Mouse (Mus musculus) heart, postnatal 25 days (tissue): Measurements from ENCODE around the gene Fam131a. TPM values are rescaled to one million over a fixed set of nuclear protein-coding genes. Genes with fewer than 3 reads are reported as not detected.
A peak's percentile ranks its signal among the peaks of the same experiment; 100 is the strongest.

Experiments
- DNase-seq: peaks from one replicate; pipeline ENCODE4 v3.0.0; 2022; ENCODE audit warnings: low spot score
- intact Hi-C: fragments of 180-260 bp; cut with DNase I; formaldehyde crosslinking; loops from one replicate; pipeline ENCODE4 v1.15.1; 2025
- total RNA-seq, 2 experiments: library from RNA; stranded (reverse); gene quantifications; 2 replicates each; pipeline ENCODE4 v1.2.3; 2021

The Fam131a gene
- total RNA-seq, 2 experiments from 2014 or later: 28.3 to 31.4 TPM

DNA sequence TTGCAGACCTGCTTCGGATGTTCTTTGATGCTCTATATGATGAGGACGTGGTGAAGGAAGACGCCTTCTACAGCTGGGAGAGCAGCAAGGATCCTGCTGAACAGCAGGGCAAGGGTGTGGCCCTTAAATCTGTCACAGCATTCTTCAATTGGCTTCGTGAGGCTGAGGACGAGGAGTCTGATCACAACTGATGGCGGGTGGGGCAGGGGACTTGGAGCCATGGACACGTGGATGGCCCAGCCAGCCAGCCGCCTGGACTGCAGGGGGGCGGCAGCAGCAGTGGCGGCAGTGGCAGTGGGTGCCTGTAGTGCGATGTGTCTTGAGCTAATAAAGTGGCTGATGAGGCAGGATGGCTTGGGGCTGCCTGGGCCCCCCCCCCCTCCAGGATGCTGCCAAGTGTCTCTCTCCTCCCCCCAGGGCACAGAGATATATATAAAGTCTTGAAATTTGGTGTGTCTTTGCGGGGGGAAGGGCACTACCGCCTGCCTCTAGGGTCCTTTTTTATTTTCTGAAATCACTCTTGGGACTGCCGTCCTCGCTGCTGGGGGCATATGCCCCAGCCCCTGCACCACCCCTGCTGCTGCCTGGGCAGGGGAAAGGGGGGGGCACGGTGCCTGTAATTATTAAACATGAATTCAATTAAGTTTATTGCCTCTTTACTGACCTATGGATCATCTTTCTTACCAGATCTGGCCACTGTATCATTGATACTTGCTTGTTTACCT, 638 bp upstream of the Fam131a start:
- DNase-seq: no peak
- intact Hi-C loops: loop anchor here (2.0 kb wide), 1 partner anchor 18 kb away; no protein-coding TSS in a partner anchor

DNA sequence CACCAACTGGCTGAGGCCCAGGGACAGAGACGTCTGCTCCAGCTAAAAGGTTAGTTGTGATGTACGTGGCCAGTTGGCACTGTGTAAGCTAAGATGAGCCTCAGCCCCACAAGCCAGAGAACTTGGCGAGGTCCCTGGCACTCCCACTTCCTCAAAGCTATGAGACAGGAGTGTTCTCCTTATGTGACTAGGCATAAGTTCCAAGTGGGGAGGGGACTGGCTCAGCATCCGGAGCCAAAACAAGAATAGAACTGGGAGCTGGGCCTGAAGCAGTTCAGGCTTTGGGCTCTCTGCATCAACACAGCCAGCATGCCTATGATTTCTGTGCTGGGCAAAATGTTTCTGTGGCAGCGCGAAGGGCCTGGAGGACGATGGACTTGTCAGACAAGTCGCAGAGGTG, 1.7 kb downstream of the Fam131a start:
- intact Hi-C loops: no loop called here
- DNase-seq: peak; percentile 56

DNA sequence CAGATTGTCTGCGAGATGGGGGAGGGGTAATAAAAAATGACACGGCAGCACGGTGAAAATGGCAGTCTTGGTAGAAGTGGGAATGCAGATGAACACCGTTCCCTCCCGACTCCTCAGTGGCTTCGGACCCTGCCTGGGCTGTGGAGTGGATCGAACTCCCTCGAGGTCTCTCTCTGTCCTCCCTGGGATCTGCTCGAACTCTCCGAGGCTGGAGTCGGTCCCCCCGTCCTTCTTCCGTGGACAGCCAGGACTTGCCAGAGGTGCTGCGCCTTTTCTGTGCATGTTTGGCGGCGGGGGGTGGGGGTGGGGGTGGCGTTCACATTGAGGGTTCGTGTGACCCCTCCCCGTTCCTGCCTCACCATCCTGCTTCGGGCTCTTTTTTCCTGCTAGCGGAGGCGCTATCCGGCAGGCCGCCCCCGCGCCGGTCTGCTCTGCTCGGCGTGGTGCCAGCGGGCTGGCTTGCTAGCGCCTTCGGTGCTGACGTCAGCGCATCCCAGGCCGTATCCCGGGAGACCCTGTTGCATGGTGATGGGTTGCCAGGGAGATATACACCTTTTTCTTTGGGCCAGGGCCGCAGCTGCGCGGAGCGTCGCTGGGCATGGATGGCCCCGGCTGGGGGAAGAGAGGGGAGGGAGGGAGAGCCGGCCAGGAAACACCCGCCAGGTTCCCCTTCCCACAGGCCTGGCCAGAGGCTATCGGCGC, 2.7 kb downstream of the Fam131a start:
- DNase-seq: peak; percentile 87
- intact Hi-C loops: no loop called here

DNA sequence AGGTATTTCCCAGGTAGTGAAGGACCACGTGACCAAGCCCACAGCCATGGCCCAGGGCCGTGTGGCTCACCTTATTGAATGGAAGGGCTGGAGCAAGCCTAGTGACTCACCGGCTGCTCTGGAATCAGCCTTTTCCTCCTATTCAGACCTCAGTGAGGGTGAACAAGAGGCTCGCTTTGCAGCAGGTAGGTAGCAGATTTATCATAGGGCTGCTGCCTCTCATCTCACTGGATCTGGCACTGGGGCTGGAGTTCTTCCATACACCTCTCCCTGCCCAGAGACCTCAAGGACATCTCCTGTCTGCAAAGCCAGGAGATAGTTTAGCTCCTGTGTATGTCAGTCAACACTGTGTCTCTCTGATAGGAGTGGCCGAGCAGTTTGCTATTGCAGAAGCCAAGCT, 6.2 kb downstream of the Fam131a start:
- DNase-seq: no peak
- intact Hi-C loops: no loop called here

DNA sequence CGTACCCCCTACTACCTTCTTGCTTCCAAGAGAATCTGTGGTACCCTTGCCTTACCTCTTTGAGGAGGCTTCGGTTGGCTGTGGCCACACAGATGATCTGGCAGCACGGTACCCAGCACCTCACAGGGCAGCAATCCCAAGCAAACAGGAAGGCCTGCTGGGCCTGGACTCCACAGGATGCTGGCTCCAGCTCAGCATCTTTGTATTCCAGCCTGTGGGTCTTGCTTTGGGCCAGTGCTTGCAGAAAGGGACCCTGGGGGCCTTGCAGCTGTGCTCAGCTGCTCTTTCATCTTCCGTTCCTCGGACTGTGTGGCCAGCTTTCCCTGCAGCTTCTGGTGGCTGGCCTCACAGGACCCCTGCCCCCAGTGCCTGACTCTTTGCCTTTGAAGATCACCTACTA, 7.0 kb downstream of the Fam131a start:
- DNase-seq: no peak
- intact Hi-C loops: loop anchor here (2.0 kb wide), 1 partner anchor 17 kb away; the partner anchor contains the start of genes Clcn2 and Polr2h

DNA sequence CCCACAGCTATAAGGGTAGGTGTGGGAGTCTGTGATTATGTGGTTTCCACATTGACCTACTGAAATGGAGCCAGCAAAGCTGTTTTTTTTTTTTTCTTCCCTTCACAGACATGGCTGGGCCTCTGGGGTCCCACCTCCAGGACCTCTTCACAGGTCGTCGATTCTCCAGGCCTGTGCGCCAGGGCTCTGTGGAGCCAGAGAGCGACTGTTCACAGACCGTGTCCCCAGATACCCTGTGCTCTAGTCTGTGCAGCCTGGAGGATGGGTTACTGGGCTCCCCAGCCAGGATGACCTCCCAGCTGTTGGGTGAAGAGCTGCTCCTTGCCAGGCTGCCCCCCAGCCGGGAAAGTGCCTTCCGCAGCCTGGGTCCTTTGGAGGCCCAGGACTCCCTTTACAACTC, 8.3 kb downstream of the Fam131a start:
- intact Hi-C loops: loop anchor here (2.0 kb wide), 1 partner anchor 15 kb away; the partner anchor contains the start of genes Clcn2 and Polr2h

DNA sequence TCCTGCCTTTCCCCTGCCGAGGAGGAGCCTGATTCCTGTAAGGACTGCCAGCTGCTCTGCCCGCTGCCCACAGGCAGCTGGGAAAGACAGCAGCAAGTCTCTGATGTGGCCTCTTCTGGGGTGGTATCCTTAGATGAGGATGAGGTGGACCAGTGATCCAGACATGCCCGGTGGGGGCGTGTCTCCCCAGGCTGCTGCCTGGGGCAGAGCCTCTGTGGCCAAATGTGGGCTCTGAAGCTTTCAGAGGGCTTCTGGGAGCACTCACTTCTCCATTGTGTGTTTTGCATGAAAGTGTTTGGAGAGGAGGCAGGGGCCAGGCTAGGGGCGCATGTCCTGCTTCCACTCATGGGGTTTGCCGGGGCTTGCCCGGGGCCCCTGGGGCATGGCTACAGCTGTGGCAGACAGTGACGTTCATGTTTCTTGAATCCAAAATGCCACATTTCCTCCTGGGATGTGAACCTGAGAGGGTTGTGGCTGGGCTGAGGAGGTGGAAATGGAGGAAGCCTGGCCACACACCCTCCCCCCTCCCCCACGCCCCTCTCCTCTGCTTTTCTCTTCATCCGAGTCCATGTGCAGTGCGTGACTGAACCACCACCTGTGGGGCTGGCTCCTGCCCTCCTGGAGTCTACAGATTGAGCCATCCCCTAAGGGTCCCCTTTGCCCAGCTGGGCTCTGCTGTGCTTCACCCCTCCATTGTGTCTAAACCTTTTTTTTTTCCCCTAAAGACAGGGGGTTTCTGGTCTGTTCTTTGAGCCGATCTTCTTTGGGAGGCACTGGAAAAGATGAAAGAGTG, 8.9 kb downstream of the Fam131a start:
- intact Hi-C loops: loop anchor here (2.0 kb wide), 1 partner anchor 15 kb away; the partner anchor contains the start of genes Clcn2 and Polr2h
- no peak for DNase-seq

More for the DNA sequence above, 8.3 kb downstream of the Fam131a start:
- no peak for DNase-seq

DNA sequence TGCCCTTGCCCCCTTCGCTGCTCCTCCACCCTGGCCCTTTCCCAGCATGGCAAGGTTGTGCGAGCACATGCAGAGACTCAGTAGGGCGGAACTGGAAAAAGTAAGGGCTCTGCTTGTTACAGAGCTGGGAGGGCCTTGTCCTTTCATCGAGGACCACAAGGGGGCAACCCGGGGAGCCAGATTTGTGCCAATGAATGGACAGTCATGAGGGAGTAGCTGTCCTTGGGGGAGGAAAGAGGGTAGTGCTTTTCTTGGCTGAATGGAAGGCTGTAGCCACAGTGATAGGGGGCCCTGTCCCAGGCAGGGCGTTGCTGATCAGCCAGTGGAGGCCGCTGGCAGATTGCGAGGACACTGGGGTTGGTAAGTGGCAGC, 9.5 kb downstream of the Fam131a start:
- intact Hi-C loops: no loop called here
- no peak for DNase-seq

DNA sequence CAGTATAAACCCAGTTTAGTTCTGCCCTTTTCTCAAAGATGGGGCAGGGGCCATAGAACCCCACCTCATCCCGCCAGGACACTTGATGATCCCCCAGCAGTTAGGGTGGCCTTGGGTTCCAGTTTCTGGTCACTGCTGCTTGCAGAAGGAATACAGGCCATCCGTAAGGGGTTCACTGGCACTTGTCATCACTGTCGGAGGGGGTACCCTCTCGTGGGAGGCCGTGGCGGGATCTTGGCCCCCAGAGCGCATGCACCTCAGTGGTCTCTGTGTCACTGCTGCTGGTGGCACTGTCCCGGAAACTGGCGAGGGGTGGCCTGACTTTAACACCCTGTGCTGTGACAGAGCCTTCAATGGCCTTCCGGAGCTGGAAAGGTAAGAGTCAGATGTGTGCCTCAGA, 10.0 kb downstream of the Fam131a start:
- DNase-seq: no peak

DNA sequence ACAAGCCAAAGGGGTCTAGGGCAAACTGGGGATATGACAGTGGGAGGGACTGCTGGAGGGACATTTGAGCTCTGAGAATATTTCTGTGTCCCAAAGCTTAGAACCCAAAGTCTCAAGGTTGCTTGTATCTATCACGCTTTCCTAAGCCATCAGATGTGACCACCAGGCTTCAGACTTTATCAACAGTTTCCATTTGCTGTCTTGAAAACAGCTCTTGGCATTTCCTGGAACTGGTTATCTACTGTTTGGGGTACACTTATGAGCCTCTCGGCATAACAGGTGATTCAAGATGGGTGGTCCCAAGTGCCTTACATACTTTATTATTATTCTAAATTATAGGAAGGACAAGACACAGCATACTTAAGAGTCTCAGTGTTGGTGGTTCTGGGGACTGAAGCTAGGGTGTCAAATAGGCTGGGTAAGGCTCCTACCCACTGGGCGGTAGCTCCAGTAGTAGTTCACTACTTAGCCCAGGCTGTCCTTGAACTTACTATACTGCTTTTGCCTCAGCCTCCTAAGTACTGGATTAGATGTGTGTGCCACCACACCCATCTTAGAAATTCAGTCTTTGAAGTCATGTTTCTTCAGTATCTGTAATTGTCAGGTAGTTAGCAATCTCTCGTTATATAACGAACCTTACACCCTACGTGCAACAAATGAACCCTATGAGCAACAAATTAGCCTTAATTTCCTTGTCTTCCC, 10.8 kb downstream of the Fam131a start:
- DNase-seq: no peak
- intact Hi-C loops: no loop called here

More for the DNA sequence above, 10.0 kb downstream of the Fam131a start:
- intact Hi-C loops: no loop called here

DNA sequence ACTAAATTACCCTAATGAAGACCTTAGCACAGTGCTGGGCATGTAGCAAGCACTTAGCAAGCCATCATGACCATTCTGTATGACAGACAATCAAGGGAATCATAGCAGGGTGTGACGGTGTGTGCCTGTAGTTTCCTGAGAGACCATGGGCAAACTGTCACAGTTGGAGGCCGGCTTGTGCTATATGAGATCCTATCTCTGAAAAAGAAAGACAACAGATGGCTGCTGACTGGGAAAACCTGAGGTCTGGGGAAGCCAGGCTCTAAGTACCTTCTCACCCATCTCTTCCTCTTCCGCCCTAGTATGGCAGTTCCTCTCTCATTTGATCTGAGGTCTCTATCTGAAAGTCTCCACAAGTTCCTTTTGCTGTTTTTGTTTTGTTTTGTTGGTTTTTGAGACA, 12.7 kb downstream of the Fam131a start:
- no peak for DNase-seq
- intact Hi-C loops: no loop called here

DNA sequence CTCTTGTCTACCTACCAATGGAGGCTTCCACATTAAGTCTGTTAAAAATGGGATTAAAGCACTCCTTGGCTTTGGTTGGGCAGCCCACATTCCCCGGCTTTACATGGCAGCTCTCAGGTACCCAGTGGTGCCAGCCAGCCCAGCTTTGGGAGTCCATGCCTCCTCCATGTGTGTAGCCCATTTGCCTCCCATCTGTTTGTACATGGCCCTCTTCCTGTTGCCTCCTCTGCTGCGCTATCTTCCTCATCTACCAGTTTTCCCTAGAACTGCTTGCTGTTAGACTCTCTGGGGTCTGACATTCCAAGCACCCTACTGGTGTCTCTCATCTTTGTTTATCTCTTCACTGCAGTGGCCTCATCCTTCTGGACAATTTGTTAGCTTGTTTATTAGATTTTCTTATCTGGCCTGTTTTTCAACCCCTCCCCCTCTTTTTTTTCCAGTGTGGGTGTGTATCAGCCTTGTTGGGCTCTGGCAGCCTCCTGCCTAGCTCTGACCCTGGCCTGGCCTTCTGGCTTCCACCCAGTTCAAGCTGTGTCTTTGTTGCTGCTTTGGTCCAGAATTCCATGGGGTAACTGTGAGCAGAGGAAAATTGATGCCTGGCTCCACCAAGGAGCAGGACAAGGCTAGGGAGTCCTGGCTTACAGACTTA, 13.5 kb downstream of the Fam131a start:
- intact Hi-C loops: no loop called here
- no peak for DNase-seq

DNA sequence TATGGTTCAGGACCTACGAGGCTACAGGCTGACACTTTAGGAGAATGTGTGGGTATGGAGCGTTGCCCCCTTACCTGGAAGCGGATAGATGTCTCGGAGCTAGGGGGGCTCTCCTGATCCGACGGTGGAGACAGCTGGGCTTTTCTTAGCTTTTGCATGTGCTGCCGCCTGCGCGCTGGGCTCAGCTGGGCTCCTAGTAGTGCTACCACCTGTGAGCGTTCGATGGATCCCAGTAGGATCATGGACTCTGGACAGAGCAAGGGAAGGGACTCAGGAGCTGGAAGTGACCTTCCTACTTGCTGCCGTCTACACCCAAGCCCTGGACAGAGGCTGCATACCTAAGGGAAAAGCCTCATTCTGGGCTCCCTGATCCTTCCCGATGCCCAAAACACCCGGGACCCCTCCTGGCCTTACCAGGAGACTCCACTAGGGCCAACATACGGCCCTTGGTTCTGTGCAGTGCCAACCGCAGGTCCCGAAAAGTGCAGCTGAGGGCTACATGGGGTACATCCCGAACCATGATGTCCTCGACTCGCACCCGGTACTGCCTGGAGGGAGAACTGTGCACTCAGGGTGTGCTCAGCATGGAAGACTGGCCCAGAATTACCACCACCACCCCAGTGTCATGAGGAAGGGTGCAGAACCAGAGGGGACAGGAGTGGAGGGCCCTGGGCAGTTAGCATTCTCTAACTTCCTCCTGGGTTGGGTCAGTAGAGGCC, 15.3 kb downstream of the Fam131a start:
- no peak for DNase-seq
- intact Hi-C loops: no loop called here

DNA sequence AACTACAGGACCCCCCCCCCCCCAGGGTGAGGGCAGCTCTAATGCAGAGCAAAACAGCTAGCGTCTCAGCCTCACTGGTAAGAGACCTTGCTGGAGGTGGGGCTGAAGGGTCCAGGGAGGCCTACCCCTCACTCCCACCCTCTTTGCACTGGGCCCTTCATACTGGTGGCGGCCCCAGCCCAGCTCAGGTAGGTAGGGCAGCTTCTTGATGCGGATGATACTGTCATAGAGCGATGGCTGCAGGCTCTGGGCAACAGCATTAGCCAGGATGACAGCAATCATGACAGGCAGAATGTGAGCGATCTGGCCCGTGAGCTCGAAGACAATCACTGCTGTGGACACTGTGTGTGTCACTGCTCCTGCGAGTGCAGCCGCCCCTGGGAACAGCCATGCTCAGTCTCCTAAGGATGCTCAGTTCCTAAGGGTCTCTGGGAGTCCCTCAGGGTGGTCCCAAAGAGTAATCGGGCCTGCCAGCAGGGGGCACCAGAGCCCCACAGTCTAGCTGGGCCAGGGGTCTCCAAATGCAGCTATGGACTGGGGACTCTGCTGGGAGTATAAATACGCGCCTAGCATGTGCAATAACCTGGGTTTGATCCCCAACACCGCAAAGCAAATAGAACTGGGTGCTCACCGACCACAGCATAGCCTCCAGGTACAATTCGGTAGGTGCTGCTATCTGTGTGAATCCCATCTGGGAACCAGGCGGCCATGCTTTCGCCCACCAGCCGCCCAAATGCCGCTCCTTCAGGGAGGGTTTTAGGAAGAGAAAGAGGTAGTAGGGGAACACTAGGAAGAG, 16.1 kb downstream of the Fam131a start:
- DNase-seq: no peak
- intact Hi-C loops: loop anchor here (1.0 kb wide), 1 partner anchor 56 kb away; no protein-coding TSS in a partner anchor

DNA sequence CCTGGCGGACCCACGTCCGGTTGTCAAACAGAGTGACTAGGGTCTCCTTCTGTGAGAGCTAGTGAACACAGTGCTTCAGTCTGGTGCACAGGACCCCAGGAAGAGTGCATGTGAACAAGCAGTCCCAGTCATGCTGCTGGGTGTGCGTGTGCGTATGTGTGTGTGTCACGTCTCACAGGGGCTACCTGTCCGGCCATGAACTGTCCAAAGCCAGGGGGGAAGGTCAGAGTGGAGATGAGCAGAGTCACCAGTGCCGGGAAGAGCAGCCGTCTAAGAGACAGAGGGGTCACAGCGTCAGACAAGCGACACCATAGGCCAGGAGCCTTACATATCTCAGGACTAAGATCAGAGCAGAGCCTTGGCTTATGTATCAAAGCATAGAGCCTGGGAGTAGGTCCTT, 17.3 kb downstream of the Fam131a start:
- no peak for DNase-seq
- intact Hi-C loops: no loop called here

DNA sequence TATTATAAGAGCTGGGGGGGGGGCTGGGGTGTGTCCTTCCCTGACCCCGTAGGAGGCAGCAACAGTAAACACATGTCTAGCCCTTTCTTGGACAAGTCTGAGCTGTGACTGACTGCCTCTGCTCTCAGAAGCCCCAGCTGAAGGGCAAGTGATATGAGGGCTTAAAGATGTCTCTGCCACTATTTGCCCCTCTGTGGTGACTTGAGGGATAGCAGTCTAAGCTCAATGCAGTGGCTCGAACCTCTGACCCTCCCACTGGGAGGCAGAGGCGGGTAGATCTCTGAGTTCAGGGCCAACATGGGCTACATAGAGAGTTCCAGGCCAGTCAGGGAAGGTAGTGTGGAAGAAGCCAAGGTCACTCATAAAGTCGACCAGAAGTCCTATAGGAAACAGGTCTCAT, 17.8 kb downstream of the Fam131a start:
- intact Hi-C loops: no loop called here
- no peak for DNase-seq

DNA sequence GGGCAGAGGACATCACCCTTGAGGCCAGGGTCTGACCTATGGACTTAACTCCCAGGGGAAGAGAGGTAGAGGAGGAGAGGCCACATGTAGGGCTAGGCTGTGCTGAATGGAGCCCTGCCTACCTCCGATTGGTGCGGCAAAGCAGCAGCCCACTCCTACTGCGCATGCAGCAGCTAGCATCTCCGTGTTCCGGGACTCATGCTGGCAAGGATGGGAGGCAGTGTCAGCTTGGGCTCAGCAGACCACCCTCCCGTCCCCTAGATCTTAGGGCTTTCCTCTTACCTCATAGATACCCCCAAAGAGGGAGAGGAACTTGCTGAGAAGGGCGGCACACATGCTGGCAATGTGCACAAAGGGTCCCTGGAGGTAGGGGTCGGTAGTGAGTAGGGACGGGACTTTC, 19.1 kb downstream of the Fam131a start:
- intact Hi-C loops: no loop called here
- no peak for DNase-seq

DNA sequence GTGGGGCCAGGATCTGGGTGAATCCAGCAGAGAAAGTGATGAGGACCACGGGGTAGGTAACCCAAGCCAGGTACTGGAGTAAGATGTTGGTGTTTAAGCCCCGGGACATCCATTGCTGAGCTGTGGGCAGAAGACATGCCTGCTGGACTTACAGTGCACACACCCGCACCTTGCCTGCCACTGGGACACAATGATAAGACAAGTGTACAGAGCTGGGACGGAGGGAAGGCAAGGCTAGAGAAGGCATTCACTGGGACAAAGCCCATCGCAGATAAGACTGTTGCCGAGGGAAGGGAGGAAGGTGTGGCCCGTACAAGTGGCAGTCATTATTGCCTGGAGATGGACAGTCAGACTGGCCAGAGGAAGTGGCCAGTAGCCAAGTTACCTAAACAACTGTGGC, 19.8 kb downstream of the Fam131a start:
- intact Hi-C loops: no loop called here

More for the DNA sequence above, 19.8 kb downstream of the Fam131a start:
- no peak for DNase-seq
